Mouse (Mus musculus) heart, embryonic 12.5 days (tissue): ENCODE data around the gene Snu13. TPM values are rescaled to one million over a fixed set of nuclear protein-coding genes. Genes with fewer than 3 reads are reported as not detected.

Source experiments
- ATAC-seq: fragments of 200-750 bp; cut with Nextera tagmentation; 2 replicates; pipeline ENCODE4 v1.8.0; 2017; ENCODE audit warnings: moderate TSS enrichment, moderate library complexity; ENCODE audit not compliant: insufficient number of reproducible peaks, low FRiP score
- H3K27ac ChIP-seq: fragments of 300-500 bp; sonication (generic); 2 replicates; pipeline ENCODE4 v1.5.1; 2016; ENCODE audit warnings: mild to moderate bottlenecking, moderate library complexity; ENCODE audit not compliant: poor library complexity, severe bottlenecking
- H3K27me3 ChIP-seq: fragments of 300-500 bp; sonication (generic); replicated peaks from 2 replicates; pipeline ENCODE4 v1.6.1; 2016; ENCODE audit warnings: mild to moderate bottlenecking, moderate library complexity
- H3K36me3 ChIP-seq: fragments of 300-500 bp; sonication (generic); 2 replicates; pipeline ENCODE4 v1.6.1; 2016; ENCODE audit warnings: mild to moderate bottlenecking, moderate library complexity
- H3K4me1 ChIP-seq: fragments of 300-500 bp; sonication (generic); replicated peaks from 2 replicates; pipeline ENCODE4 v1.6.1; 2016; ENCODE audit warnings: mild to moderate bottlenecking
- H3K4me2 ChIP-seq: fragments of 300-500 bp; sonication (generic); 2 replicates; pipeline ENCODE4 v1.6.1; 2016; ENCODE audit warnings: mild to moderate bottlenecking, moderate library complexity
- H3K4me3 ChIP-seq: fragments of 300-500 bp; sonication (generic); 2 replicates; pipeline ENCODE4 v1.5.1; 2016; ENCODE audit warnings: mild to moderate bottlenecking
- H3K9ac ChIP-seq: fragments of 300-500 bp; sonication (generic); 2 replicates; pipeline ENCODE4 v1.6.1; 2016; ENCODE audit warnings: mild to moderate bottlenecking, moderate library complexity
- H3K9me3 ChIP-seq: fragments of 300-500 bp; sonication (generic); replicated peaks from 2 replicates; pipeline ENCODE4 v1.6.1; 2016; ENCODE audit warnings: mild to moderate bottlenecking, moderate library complexity
- WGBS: fragments of 180-500 bp; shearing (Covaris S2); methylation state at CpG from one replicate; pipeline ENCODE4 v1.1.7; 2016; 5-methylcytosine and 5-hydroxymethylcytosine counted together
- polyA plus RNA-seq: library from polyadenylated mRNA; unstranded; fragments of >200 nt; fragmentation: Nextera tagmentation; extraction: Ambion mirVana; gene quantifications from 2 replicates; pipeline ENCODE4 v1.2.1, GENCODE M21; 2016

Snu13 gene
- polyA plus RNA-seq, 1 experiment from 2014 or later: 150 TPM

DNA sequence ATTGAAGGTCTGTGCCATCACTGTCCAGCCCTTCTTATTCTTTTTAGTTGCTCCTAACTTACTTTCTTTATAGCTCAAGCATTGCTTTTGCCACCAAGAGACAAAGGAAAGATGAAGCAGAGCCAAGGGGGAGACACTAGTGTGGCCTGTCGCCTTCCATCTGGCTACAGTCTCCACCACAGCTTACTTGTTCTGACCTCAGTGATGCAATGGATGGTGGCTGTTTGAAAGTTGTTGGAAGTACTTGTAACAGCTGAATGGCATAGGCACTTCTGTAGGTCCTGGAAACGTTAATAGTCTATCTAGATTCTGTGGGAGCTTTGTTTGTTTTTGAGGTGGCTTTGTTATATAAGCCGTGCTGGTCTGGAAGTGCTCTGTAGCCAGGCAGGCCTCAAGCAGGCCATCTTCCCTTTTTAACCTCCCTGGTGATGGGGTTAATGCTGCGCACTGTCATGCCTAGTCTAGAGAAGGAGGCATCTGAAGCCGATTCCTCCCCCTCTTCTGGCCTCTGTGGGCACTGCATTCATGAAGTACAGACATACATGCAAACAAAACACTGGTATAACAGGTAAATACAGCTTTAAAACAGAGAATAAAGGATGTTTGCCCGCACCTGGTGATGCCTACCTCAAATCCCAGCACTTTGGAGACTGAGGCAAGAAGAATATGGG, 23.3 kb downstream of the Snu13 start:
- WGBS: 83% methylated on average over 6 of the region's 6 CpGs
- H3K4me2 ChIP-seq: no peak overlapping the region
- H3K27ac ChIP-seq: no peak overlapping the region
- peaks cover 90% of the 10 kb centered on the region for H3K36me3 ChIP-seq
- no peaks in the 10 kb centered on the region for H3K27me3 ChIP-seq
- H3K4me1 ChIP-seq: peaks cover 6% of the 10 kb centered on the region
- 0 out of 2 replicates have a peak, but pooled peaks cover 5% of the 10 kb centered on the region for H3K9me3 ChIP-seq
- no peak overlapping the region for H3K9ac ChIP-seq
- ATAC-seq: no peak
- no peak overlapping the region for H3K4me3 ChIP-seq

DNA sequence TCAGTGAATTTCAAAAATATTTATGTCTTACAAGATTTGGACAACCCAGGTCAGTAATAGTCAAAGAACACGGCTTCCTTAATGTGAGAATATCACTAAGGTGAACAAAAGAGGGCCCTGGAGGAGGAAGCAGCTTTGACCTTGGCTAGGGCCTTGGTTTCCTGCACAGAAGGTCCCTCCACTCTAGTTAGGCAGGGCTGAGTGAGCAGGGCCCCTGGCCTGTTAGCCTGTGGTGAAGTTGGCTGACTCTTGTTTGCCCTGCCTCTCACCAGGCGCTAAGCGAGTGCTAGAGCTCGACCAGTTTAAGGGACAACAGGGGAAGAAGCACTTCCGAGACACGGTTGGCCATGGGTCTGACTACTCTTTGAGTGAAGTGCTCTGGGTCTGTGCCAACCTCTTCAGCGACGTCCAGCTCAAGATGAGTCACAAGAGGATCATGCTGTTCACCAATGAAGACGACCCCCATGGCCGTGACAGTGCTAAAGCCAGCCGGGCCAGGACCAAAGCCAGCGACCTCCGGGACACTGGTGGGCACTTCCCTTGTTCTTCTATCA, 24.8 kb downstream of the Snu13 start:
- no peak for ATAC-seq
- Histone ChIP-seq H3K36me3 (peaks cover 80% of the 10 kb centered on the region), H3K9me3 (0 out of 2 replicates have a peak, but pooled peaks cover 5% of the 10 kb centered on the region), H3K27me3 (no peaks in the 10 kb centered on the region), H3K27ac (0 out of 2 replicates have a peak overlapping the region, but pooled peaks have one; percentile 30), H3K9ac (no peak overlapping the region), H3K4me2 (no peak overlapping the region), H3K4me1 (peaks cover 9% of the 10 kb centered on the region), H3K4me3 (no peak overlapping the region)
- 76% methylated on average over 13 of the region's 13 CpGs for WGBS

DNA sequence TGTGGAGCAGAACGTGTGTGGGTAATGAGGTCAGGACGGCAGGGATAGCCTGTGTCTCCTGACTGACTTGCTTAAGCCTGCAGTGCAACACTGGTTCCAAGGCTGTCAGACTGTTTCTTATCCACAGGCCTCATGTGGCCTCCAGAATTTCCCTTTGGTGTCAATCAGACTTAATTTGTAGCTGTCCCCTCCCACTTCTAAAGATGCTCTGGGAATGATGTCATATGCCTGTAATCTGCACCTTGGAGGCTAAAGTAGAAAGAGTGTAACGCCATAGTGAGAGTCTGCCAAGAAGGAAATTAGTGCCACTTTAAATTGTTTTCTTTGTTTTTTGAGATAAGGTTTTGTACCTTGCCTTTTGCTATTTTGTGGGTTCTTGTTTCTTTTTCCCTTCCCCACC, 28.1 kb downstream of the Snu13 start:
- Histone ChIP-seq H3K27me3 (no peaks in the 10 kb centered on the region), H3K9ac (no peak overlapping the region; the same call in 1 of the 2 replicates), H3K9me3 (no peaks in the 10 kb centered on the region), H3K36me3 (peaks cover 47% of the 10 kb centered on the region), H3K27ac (peak overlapping the region; percentile 54), H3K4me2 (no peak overlapping the region), H3K4me1 (peaks cover 21% of the 10 kb centered on the region), H3K4me3 (no peak overlapping the region)
- ATAC-seq: no peak
- 44% methylated on average over 3 of the region's 3 CpGs for WGBS

- peaks cover 19% of the 10 kb centered on the region for H3K4me1 ChIP-seq
- no peaks in the 10 kb centered on the region for H3K9me3 ChIP-seq
- H3K9ac ChIP-seq: no peak overlapping the region
- H3K27me3 ChIP-seq: no peaks in the 10 kb centered on the region
- 85% methylated on average over 4 of the region's 4 CpGs for WGBS
- ATAC-seq: no peak
- H3K36me3 ChIP-seq: peaks cover 29% of the 10 kb centered on the region
- no peak overlapping the region for H3K4me2 ChIP-seq
- no peak overlapping the region for H3K4me3 ChIP-seq
- H3K27ac ChIP-seq: no peak overlapping the region
Measured at GRCm38 (mm10) chr15:82017461-82017860, 29.9 kb downstream of the Snu13 start.

DNA sequence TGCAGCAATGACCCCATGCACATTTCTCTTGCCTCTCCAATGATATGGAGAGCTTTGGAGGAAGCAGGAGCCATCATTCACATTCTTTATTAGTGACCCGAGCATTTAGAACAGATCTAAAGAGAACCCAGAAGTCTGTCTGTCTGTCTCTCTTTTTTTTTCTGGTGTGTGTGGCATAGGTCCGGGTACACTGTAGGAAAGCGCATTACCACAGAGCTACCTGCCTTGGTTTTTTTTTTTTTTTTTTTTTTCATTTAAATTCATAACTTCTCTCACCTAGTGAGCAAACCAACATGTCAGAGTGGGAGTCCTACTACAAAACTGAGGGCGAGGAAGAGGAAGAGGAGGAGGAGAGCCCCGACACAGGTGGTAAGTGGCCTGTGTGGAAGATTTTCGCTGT, 30.6 kb downstream of the Snu13 start:
- Histone ChIP-seq H3K27me3 (no peaks in the 10 kb centered on the region), H3K27ac (peak overlapping the region; percentile 80), H3K9ac (peak overlapping the region; percentile 90), H3K9me3 (no peaks in the 10 kb centered on the region), H3K36me3 (peaks cover 22% of the 10 kb centered on the region), H3K4me1 (peaks cover 18% of the 10 kb centered on the region), H3K4me3 (peak overlapping the region; percentile 87), H3K4me2 (peak overlapping the region; percentile 78)
- WGBS: 25% methylated on average over 6 of the region's 6 CpGs
- ATAC-seq: no peak

GRCm38 (mm10) chr15:82016101-82016808, 31.1 kb downstream of the Snu13 start:
- ATAC-seq: peak; percentile 96
- peak overlapping the region; percentile 90 for H3K9ac ChIP-seq
- no peaks in the 10 kb centered on the region for H3K27me3 ChIP-seq
- under 1% methylated on average over 52 of the region's 53 CpGs for WGBS
- H3K4me1 ChIP-seq: peaks cover 18% of the 10 kb centered on the region
- H3K4me3 ChIP-seq: peak overlapping the region; percentile 87
- peak overlapping the region; percentile 82 for H3K27ac ChIP-seq
- peaks cover 18% of the 10 kb centered on the region for H3K36me3 ChIP-seq
- H3K9me3 ChIP-seq: no peaks in the 10 kb centered on the region
- peak overlapping the region; percentile 78 for H3K4me2 ChIP-seq

- H3K4me2 ChIP-seq: peak overlapping the region; percentile 78
- H3K4me1 ChIP-seq: peaks cover 18% of the 10 kb centered on the region
- peak overlapping the region; percentile 87 for H3K4me3 ChIP-seq
- no peaks in the 10 kb centered on the region for H3K27me3 ChIP-seq
- peak overlapping the region; percentile 90 for H3K9ac ChIP-seq
- no peak for ATAC-seq
- no peaks in the 10 kb centered on the region for H3K9me3 ChIP-seq
- H3K27ac ChIP-seq: peak overlapping the region; percentile 82
- peaks cover 16% of the 10 kb centered on the region for H3K36me3 ChIP-seq
- under 1% methylated on average over 39 of the region's 39 CpGs for WGBS
Measured at GRCm38 (mm10) chr15:82015392-82016100, 31.9 kb downstream of the Snu13 start.

DNA sequence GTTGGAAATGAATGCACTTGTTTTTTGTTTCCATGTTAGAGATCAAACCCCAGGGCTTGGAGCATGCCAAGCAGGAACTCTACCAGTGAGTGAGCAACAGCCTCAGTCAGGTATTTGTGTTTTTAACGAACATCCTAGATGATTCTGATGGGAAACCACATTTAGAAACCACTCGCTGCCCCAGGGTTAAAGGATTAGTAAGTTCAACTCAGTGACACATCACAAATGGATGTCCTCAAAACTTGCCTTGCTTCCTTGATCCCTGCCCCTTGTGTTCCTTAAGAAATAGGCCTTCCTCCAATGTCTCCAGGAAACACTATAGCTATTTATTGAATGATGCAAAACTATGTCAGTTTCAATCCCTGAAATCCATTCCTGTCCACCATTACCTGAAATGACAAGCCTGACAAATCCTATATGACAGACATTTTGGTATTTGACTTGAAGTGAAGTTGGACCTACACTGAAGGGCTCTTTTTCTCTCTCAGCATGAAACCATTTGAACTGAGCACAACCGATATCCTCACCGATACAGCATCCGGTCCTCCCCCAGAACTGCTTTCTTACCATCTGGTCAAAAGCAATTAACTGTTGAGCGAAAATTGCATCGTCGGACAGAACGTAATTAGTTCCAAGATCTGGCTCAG, 32.5 kb downstream of the Snu13 start:
- Histone ChIP-seq H3K4me1 (peaks cover 18% of the 10 kb centered on the region), H3K9ac (peak overlapping the region; percentile 90), H3K27ac (0 out of 2 replicates have a peak overlapping the region, but pooled peaks have one; percentile 82), H3K27me3 (no peaks in the 10 kb centered on the region), H3K4me3 (peak overlapping the region; percentile 87), H3K9me3 (no peaks in the 10 kb centered on the region), H3K4me2 (peak overlapping the region; percentile 78), H3K36me3 (peaks cover 11% of the 10 kb centered on the region)
- ATAC-seq: no peak
- 16% methylated on average over 9 of the region's 9 CpGs for WGBS

DNA sequence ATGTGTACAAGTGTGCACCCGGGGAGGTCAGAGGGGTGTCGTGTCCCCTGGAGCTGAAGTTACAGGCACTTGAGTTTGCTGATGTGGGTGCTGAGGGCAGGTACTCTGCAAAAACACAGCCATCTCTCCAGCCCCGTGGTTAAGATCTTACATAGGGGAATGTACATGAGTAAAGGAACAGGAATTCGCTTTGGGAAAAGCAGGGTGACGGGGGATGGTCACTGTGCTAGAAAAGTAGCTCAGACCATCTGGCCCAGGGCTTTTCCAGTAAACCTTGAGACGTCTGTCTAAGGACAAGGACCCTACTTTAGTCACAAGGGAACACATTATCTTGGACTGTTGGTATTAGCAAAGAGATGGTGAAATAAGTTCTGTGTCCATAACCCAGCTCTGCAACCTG, 35.5 kb downstream of the Snu13 start:
- Histone ChIP-seq H3K27me3 (no peaks in the 10 kb centered on the region), H3K36me3 (no peaks in the 10 kb centered on the region), H3K4me1 (peaks cover 10% of the 10 kb centered on the region), H3K4me3 (no peak overlapping the region), H3K4me2 (no peak overlapping the region), H3K9ac (no peak overlapping the region), H3K9me3 (no peaks in the 10 kb centered on the region), H3K27ac (no peak overlapping the region)
- no peak for ATAC-seq
- WGBS: 72% methylated on average over 6 of the region's 6 CpGs

- WGBS: 91% methylated on average over 8 of the region's 8 CpGs
- H3K4me3 ChIP-seq: no peak overlapping the region
- no peaks in the 10 kb centered on the region for H3K27me3 ChIP-seq
- no peaks in the 10 kb centered on the region for H3K9me3 ChIP-seq
- H3K36me3 ChIP-seq: peaks cover 34% of the 10 kb centered on the region
- no peak overlapping the region for H3K27ac ChIP-seq
- ATAC-seq: no peak
- no peaks in the 10 kb centered on the region for H3K4me1 ChIP-seq
- no peak overlapping the region for H3K9ac ChIP-seq
- H3K4me2 ChIP-seq: no peak overlapping the region
Measured at GRCm38 (mm10) chr15:82004257-82004656, 43.1 kb downstream of the Snu13 start.
